Mouse (Mus musculus) embryonic facial prominence, embryonic 13.5 days (tissue): Measurements from ENCODE around the gene Gm3099. TPM values are rescaled to one million over a fixed set of nuclear protein-coding genes. Genes with fewer than 3 reads are reported as not detected.
"Not testable (repeated sequence)": the region's sequence is repeated elsewhere in the genome, so short reads cannot be mapped to it uniquely, and the experiment has no call there.

Experiments used
- ATAC-seq: fragments of 200-750 bp; cut with Nextera tagmentation; 2 replicates; pipeline ENCODE4 v1.8.0; 2017; ENCODE audit warnings: low read depth; ENCODE audit not compliant: insufficient number of reproducible peaks, insufficient read depth, low FRiP score, low TSS enrichment
- H3K27ac ChIP-seq: fragments of 300-500 bp; sonication (generic); 2 replicates; pipeline ENCODE4 v1.5.1; 2015; ENCODE audit warnings: moderate library complexity, mild to moderate bottlenecking, inconsistent platforms
- H3K27me3 ChIP-seq: fragments of 300-500 bp; sonication (generic); 2 replicates; pipeline ENCODE4 v1.6.1; 2015; ENCODE audit warnings: mild to moderate bottlenecking, inconsistent platforms
- H3K36me3 ChIP-seq: fragments of 300-500 bp; sonication (generic); 2 replicates; pipeline ENCODE4 v1.6.1; 2015; ENCODE audit warnings: mild to moderate bottlenecking, inconsistent platforms
- H3K4me1 ChIP-seq: fragments of 300-500 bp; sonication (generic); 2 replicates; pipeline ENCODE4 v1.6.1; 2015; ENCODE audit warnings: inconsistent platforms
- H3K4me2 ChIP-seq: fragments of 300-500 bp; sonication (generic); 2 replicates; pipeline ENCODE4 v1.6.1; 2015; ENCODE audit warnings: moderate library complexity, mild to moderate bottlenecking, inconsistent platforms
- H3K4me3 ChIP-seq: fragments of 300-500 bp; sonication (generic); 2 replicates; pipeline ENCODE4 v1.5.1; 2015; ENCODE audit warnings: mild to moderate bottlenecking, inconsistent platforms
- H3K9ac ChIP-seq: fragments of 300-500 bp; sonication (generic); 2 replicates; pipeline ENCODE4 v1.6.1; 2015; ENCODE audit warnings: mild to moderate bottlenecking, inconsistent platforms
- H3K9me3 ChIP-seq: fragments of 300-500 bp; sonication (generic); 2 replicates; pipeline ENCODE4 v1.6.1; 2016; ENCODE audit warnings: inconsistent platforms
- WGBS: fragments of 180-500 bp; shearing (Covaris S2); methylation state at CpG from one replicate; pipeline ENCODE4 v1.1.7; 2015; ENCODE audit warnings: mixed read lengths; 5-methylcytosine and 5-hydroxymethylcytosine counted together
- polyA plus RNA-seq: library from polyadenylated mRNA; unstranded; fragments of >200 nt; fragmentation: Nextera tagmentation; extraction: Ambion mirVana; gene quantifications from 2 replicates; pipeline ENCODE4 v1.2.1, GENCODE M21; 2015

The Gm3099 gene
- not detected in 2 replicates for polyA plus RNA-seq

DNA sequence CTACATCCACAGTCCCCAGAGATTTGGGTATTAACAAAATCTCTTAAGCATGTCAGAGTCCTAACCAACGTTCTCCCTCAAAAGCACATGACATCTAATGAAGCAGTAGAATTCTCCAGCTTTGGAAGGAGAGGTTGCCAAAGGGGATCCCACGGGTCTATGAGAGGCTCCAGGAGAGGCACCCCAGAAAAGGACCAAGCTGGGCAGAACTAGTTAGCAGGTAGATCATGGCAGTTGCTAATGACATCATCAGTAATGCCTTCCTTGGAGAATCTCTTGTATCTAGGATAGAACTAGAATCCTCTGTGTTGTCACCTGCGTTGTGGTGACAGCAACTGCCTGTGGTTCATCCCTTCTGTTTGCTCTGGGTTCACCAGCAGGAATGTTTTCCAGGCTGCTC lies at the start of gene Gm3099:
TSS of gene Gm3099 (plus strand) at position 301 of the 400 bp plus-strand sequence.
- H3K4me1 ChIP-seq, H3K9me3 ChIP-seq, H3K4me3 ChIP-seq, H3K9ac ChIP-seq, H3K36me3 ChIP-seq, H3K27ac ChIP-seq, H3K4me2 ChIP-seq, ATAC-seq, H3K27me3 ChIP-seq: not testable (repeated sequence)
- WGBS = 49% methylated on average over 2 of the region's 3 CpGs

DNA sequence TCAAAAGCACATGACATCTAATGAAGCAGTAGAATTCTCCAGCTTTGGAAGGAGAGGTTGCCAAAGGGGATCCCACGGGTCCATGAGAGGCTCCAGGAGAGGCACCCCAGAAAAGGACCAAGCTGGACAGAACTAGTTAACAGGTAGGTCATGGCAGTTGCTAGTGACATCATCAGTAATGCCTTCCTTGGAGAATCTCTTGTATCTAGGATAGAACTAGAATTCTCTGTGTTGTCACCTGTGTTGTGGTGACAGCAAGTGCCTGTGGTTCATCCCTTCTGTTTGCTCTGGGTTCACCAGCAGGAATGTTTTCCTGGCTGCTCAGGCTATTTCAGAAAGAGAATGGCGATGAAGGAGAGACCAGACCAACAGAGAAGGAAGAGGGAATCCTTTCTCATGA lies 34.9 kb upstream of the Gm3099 start, which contains the start of gene Gm3095:
TSS of gene Gm3095 (plus strand) at position 301 of the 400 bp plus-strand sequence.
- ATAC-seq, H3K9ac ChIP-seq, H3K9me3 ChIP-seq, H3K4me1 ChIP-seq, H3K27me3 ChIP-seq, H3K27ac ChIP-seq, H3K36me3 ChIP-seq, H3K4me3 ChIP-seq, H3K4me2 ChIP-seq: not testable (repeated sequence)
- no CpG with 5 or more reads among the region's 2 CpGs for WGBS

DNA sequence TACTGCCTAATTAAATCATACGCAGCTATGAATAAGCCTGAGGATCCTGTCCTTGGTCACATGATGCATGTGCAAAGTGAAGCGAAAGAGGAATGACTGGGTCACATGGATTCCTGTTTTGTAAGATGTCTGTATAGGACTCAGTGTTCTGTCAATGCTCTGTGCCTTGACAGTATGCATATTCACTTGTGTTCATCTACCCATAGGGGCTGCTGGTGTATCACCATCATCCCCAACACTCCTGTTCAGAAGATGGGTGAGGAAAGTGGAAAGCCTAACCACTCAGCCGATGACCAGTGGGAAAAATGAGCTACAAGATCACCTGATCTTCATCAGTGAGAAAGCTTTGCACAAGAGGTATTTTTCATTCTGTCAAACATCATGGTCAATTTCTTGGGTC lies 25.4 kb downstream of the Gm3099 start, which contains the start of gene Gm5796:
TSS of gene Gm5796 (plus strand) at position 301 of the 400 bp plus-strand sequence.
- not testable (repeated sequence) for ATAC-seq, H3K27ac ChIP-seq, H3K9me3 ChIP-seq, H3K36me3 ChIP-seq, H3K27me3 ChIP-seq, H3K4me2 ChIP-seq, H3K4me1 ChIP-seq, H3K9ac ChIP-seq, H3K4me3 ChIP-seq
- WGBS = 91% methylated on average over 1 of the region's 3 CpGs

Other genes starting within 250 kb of the Gm3099 start
- 0.19 and 0.24 TPM in 2 replicates for gene Gm3002, start 188.3 kb upstream of the Gm3099 start, polyA plus RNA-seq
- 0.20 TPM in 1 of 2 replicates, not detected in the other for gene Gm3033, start 152.1 kb upstream of the Gm3099 start, polyA plus RNA-seq
- gene Gm2916, start 114.2 kb upstream of the Gm3099 start, polyA plus RNA-seq = not detected in 2 replicates
- not detected in 2 replicates for gene Gm3029, start 66.6 kb upstream of the Gm3099 start, polyA plus RNA-seq
- gene Gm3095, start 34.8 kb upstream of the Gm3099 start, polyA plus RNA-seq = not detected in 2 replicates
- gene Gm5796, start 25.5 kb downstream of the Gm3099 start, polyA plus RNA-seq = 0.28 and 0.65 TPM in 2 replicates
- not detected in 2 replicates for gene Gm3115, start 85.7 kb downstream of the Gm3099 start, polyA plus RNA-seq
- gene Gm8108, start 112.1 kb downstream of the Gm3099 start, polyA plus RNA-seq = 0.81 and 1.3 TPM in 2 replicates
- not detected in 2 replicates for gene Gm3127, start 166.6 kb downstream of the Gm3099 start, polyA plus RNA-seq
- 0.58 and 0.81 TPM in 2 replicates for gene Gm2974, start 184.2 kb downstream of the Gm3099 start, polyA plus RNA-seq